Mouse (Mus musculus) kidney, adult 18-20 months (tissue): ENCODE data around the gene Zranb1.

Source experiments
- DNase-seq: peaks from one replicate; pipeline ENCODE4 v3.0.0; 2021

The Zranb1 gene

DNA sequence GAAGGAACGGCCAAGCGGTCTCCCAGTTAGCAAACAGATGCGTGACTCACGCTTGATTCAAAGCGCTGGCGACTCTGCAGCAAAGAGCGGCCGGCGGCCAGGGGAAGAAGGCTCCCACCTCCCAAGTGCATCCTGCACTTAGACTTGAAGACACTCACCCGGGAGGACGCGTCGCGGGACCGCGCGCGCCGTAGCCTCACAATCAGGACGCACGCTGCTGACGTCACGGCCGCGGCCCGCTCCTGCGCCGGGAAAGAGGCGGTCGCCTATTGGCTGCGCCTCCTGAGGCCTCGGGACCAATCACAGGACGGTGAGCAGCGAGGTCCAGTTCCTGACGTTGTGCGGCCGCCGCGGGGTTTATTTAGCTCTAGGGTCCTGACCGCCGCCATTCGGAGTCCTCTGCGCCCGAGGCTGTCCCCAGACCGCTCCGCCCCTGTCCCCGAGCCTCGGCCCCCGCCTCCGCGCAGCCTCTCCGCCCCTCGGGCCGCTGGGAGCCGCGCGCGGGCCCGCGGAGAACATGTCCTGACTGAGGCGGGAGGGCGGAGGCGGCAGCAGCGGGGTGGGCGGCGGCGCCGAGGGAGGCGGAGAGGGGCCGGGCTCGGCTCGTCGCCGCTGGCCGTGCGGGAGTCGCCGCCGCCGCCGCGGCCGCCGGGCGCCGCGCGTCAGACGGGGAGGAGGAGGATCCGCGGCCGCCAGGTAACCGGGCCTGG, at the start of gene Zranb1:
TSS of gene Zranb1 (plus strand) at position 293 of the 710 bp plus-strand sequence.
- DNase-seq = peak; percentile 99

DNA sequence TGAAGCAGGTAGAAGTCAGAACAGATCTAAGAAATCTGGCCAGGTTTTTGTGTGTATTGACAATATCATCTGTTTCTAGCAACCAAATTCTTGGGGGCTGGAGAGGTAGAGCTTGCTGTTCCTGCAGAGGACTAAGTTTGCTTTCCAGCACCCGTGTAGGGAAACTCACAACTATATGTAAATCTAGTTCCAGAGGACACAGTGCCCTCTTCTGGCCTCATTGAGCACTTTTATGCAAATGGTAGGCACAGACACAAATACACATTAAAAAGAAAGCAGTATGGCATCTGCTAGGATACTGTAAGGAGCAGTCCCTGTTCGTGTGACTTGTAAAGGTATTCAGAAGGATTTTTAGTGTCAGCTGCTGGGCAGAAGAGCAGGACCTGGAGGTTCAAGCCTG, 48.6 kb upstream of the Zranb1 start:
- no peak for DNase-seq

DNA sequence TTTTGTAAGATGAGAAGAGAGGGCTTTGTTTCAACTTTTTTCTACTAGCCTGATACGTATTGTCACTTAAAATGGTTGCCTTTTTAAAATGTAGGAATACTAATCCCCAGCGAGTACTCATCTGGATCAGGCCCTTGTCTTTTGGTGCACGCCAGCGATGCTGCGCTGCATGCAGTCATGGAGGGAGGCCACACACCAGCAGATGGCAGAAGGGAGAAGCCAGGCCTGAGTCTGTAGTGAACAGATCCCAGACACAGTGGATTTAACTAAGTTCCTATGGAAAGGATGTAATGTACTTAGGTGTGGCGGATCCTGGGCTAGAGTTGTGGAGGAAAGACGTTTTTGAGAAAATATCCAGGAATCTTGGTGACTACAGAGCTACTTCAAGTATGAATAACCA, 46.9 kb upstream of the Zranb1 start:
- DNase-seq = no peak

DNA sequence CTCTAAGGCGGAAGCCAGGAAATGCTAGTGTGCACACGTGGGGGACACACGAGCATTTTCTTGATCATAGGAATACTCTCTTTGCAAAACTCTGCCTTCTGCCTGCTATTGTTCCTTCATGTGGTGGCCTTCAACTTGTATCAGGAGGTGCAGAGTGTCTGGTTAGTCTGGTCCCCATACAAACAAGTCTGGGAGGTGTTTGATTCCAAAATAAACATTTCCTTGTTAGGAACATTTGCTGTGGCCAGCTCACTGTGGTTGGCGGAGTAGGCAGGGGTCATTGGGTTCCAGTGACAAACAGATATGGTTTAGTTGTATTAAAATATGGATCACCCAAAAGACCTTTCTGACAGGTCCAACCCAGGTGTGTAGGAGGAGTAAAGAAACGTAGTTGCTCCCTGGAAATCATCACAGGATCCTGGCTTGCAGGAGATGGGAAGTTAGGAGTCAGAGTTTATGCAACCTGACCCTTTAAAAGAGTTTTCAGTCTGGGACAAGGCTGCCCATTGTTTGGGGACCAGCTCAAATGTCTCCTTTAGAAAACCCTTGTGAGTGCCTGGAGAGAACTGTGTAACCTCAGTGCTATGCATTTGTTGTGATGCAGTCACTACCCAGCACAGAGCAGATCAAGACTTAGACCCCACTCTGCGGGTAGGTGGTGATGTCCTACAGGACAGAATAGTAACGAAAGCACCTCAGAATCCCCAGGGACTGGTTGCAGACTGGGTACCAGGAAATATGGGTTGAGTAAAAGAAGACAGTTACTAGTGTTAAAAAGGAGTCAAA, 43.7 kb upstream of the Zranb1 start:
- no peak for DNase-seq

DNA sequence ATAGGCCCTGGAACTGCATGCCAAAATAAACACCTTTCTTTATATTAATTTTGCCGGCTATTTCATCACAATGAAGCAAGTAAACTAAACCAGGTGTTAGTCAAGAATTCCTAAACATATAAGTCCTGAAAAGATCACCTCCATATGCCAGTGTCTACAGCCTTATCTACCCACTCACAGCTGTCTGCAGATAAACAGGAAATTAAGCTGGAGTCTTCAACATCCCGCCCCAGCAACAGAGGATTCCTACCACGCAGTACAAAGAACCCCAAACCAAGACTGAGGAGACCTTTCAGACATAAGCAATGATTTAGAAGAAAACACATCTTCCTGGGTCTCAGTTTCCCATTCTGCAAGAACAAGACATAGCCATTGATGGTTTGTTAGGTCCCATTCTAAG, 42.9 kb upstream of the Zranb1 start:
- DNase-seq = no peak

DNA sequence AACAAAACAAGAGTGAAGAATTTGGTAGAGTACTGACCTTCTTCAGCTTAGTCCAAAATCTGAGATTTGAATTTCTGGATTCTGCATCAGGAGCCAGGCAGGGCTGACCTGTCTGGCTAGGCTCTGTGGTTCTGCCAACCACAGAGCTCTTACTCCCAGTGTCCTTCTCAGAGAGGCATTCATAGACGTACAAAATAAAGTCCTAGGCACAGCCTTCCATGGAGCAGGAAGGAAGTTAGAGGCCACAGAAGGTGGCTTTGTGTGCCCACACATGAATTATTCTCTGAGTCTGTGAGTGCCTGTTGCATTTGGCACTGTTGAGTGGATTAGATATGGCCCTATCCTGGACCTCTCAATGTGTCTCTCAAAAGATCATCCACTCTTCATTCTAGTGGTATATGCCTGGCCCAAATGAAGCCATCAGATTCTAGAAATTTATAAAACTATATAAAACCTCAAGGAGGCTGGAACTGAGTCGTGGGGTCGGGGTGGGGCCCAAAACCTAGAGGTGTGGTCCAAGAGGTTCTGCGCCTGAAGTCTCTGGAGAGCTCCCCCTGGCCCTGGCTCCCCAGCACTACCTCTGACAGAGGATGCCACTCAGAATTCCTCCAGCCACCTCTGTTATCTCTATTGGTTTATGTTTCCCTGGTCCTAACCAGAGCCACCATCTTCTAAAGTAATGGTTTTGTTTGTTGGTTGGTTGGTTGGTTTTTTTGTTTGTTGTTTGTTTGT, 42.3 kb upstream of the Zranb1 start:
- DNase-seq = no peak

DNA sequence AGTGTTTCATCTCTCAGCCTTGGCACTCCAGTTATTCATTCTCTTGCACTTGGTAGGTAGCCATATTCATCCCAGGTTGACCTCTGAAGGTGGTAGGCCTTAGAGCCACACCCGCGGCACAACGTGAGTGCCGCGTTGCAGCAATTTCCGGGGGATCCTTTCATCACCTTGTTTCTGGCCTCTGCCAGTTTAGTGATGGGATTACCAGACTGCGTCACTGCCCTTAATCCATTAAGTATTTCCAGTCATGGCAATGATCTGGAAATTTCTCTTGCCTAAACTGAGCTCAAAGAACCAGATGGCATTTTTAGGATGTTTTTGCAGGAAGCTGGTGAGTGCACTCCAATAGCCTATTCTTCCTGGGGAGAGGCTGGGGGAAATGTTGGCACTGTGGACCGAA, 41.3 kb upstream of the Zranb1 start:
- DNase-seq = no peak

DNA sequence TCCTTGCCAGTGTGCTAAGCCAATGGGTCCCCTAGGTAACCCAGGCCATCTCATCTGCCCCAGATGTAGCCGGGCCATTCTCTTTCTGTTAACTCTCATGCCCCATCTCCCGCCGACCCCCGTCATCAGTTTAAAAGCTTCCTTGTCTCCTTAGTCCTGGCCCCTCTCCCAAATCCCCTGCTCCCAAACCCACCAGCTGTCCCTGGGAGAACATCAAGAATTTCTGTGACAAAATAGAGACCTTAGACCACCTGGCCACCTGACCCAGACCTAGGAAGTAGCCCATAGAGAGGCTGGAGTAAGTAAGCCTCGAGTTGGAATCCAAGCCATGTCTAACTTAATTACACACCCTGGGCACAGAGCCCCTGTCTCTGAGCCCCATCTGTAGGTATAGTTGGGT, 40.7 kb upstream of the Zranb1 start:
- DNase-seq = no peak

DNA sequence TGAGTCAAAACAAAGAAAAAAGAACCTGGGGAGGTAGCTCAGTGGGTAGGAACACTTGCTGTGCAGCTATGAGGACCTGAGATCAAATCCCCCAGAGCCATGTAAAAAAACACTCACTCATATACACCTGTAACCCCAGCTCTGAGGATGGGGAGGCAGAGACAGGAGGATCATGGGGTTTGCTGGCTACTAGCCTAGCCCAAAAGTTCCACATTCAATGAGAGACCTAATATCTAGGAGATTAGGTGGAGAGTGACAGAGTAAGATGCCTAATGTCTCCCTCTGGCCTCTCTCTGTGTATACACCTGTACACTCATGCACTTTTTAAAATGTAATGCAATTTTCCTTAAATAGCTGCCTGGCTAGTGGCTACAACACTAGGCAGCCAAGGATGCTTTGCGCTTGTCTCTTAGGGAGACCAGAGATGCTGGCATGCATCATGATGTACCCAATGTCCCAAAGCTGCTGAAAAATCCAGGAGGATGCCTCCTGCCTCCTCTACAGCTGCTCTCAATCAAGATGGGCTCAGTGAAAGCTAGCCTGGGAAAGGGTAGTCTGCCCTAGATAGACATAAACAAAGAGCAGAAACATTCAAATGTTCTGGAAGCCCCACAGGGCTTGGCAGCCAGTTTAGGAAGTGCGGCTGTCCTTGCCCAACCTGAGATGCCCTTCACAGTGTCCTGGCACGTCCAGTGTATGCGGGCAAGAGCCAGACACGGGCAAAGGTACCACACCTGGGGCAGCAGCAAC, 39.2 kb upstream of the Zranb1 start:
- peak; percentile 43 for DNase-seq

DNA sequence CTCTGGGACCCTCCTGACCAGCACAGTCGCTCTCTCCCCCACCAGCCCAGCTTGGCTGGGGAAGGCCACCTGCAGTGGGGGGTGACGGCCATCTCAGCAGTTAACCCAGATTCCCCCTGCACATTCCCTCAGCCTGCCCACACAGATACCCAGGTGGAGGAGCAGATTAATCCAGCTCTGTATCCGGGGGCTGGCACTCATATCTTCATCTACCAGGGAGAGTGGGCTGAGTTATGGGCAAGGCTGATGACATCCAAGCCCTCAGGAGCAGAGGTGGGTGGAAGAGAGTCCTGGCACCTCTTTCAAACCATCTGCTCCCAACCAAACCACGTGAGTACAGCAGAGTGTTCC, 38.7 kb upstream of the Zranb1 start:
- DNase-seq = no peak

DNA sequence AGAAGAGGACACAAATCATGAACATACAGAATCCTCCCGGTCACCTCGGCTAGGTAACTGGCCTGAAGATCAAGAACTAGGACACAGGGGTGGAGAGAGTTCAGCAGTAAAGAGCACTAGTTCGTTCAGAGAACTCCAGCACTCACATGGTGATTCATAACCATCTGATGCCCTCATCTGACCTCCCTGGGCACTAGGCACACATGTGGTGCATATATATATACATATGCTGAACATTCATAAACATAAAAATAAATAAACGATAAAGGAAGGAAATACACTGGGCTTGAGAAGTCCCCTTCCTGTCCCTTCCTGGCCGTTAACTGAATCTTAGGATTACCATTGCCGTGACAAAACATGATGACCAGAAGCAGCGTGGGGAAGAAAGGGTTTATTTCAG, 38.1 kb upstream of the Zranb1 start:
- DNase-seq = no peak

DNA sequence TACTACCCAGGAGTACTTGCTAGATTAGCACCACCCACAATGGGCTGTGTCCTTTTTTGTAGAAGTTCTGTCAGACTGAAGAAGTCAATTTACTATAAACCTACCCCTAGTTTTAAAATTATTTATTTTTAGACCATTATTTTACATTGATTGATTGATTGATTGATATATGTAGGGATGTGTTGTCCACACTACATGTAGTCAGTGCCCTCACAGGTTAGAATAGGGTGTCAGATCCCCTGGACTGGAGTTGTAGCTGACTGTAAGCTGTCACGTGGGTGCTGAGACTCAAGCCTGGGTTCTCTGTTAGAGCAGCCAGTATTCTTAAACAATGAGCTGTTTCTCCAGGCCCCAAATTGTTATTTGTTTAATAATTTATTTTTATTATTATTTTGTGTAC, 37.6 kb upstream of the Zranb1 start:
- no peak for DNase-seq

DNA sequence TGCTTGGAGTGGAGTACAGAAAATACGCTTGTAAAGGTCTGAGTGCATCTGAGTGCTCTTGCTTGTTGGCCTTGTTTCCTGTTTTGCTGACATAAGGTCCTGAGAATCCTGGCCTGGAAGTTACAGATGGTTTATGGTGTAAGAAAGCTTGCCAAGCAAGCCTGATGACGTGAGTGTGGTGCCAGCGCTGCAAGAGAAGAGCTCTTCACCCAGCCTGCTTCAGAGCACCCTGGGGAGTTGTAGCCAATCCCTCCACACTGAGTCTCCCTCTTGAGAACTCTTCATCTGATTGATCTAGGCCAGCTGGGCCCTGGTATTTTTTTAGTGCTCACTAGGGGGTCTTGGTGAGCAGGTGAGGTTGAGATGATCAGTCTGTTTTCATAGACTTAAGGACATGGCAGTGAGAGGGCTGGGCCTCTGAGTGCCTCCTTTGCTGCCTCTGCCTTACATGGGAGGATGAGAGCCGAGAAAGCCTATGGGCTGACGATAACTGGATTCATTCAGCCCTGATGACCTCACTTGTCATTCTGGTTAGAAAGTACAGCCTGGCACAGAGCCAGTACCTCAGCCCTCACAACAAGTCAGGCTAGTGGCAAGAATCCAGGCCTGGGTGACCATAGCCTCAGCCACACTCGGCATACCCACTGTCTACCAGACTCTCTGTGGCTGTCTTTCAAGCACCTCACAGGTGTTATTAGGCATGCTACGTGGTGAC, 35.9 kb upstream of the Zranb1 start:
- DNase-seq = no peak

DNA sequence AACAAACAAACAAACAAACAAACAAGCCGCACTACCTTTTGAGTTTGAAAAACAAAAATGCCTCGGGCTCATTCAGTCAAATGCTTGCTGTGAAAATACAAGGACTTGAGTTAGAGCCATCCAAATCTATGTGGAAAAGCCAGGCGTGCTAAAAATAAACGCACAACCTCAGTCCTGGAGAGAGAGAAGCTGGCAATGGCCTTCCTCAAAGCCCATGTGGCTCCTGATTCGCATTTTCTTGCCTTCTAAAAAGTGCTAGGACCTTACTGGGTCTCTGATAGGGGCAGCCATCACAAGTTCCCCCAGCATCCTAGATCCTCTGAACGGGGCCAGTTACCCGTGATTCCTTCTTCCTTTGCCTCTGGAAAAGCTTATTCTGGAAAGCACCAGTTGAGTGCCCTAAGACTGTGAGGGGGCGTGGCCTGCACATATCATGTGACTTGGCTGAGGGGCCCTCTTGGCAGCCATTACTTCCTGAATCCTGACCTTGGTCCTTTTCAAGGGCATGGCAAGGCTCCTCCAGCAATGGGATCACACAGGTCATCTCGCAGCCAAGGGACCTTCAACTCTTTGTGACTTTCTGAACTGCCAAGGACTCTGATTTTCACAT, 34.6 kb upstream of the Zranb1 start:
- DNase-seq = peak; percentile 51

DNA sequence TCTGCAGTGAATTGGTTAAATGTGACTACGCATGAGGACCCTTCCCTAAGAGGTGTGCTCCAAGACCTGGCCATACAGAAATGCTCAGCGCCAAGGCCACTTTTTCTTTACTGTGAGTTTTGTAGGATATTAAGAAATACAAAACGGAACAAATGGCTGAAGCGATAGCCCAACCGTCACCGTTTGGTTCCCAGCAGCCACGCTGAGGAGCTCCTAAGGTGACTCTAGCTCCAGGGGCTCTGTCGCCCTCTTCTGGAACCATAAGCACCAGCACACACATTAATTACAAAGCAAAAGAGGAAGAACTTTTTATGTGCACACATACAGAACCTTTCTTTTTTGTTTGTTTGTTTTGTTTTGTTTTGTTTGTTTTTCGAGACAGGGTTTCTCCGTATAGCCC, 33.7 kb upstream of the Zranb1 start:
- DNase-seq = no peak

DNA sequence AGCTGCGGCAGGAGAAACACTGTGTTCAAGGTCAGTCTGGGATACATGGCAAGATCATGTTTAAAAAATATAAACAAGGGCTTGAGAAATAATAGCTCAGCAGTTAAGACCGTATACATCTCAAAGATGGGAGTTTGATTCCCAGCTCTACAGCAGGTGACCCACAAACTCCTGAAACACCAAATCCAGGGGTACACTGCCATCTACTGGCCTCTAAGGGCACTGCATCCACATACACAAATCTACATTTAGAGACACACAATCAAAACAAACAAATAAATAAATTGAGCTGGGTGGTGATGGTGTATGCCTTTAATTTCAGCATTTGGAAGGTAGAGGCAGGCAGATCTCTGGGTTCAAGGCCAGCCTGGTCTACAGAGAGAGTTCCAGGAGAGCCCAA, 32.7 kb upstream of the Zranb1 start:
- no peak for DNase-seq

DNA sequence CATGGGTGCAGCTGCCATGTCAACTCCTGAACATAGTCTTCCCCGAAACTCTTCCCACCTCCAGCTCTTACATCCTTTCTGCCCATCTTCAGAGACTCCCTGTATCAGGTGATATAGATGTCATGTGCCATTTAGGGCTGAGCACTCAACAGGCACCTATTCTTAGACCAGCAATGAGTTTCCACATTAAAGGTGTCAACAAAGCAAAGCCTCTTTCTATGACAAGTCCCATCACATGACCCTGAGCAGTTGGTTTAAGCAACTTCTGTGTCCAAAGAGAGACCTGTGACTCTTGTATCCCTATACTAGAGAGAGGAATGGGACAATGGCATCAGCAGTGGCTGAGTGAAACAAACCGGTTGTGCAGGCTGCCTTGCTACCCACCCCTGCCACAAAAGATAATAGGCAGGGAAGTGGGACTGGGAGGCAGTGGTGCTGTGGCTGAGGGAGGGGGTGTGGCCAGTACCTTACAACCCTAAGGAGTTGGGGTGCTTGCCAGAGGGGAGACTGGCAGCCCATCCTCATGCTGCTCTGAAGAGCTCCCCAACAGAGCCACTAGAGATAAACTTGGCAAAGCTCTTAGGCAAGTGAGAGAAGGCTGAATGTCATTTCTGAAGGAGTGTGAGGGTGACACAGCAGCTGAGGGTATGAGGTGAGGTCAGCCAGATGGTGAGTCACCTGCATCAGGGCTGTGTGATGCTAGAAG, 30.0 kb upstream of the Zranb1 start:
- no peak for DNase-seq

DNA sequence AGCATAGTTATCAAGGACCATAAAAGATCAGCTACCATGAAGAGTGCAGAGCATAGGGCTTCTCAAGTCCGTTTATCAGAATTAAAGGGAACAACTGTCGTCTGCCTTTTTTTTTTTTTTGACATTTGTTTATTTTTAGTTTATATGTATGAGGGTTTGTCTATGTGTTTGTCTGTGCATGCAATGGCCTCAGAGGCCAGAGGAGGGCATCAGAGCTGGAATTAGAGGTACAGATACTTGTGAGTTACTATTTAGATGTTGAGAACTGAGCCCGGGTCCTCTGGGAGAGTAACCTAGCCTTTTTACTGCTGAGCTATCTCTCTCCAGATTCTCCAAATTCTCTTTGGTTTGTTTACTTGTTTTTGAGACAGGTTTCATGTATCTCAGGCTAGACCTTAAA, 27.1 kb upstream of the Zranb1 start:
- DNase-seq = no peak

DNA sequence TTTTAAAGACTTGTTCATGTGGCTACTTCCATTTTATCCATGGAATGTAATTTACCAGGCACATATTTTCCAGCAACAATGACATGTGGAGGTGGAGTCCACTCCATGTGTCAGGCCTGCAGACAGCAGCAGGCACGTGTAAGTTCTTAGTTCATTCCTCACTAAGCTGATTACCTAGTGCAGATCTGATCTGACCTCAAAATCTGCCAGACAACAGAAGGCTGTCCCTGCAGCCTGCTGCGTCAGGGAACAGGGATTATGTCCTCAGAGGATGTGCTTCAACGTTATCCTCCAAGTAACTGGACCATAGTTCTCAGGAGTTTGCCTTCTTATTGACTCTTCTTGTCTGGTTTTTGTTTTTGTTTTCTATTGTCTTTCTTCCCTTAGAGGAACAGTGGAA, 9.0 kb upstream of the Zranb1 start:
- DNase-seq = no peak

DNA sequence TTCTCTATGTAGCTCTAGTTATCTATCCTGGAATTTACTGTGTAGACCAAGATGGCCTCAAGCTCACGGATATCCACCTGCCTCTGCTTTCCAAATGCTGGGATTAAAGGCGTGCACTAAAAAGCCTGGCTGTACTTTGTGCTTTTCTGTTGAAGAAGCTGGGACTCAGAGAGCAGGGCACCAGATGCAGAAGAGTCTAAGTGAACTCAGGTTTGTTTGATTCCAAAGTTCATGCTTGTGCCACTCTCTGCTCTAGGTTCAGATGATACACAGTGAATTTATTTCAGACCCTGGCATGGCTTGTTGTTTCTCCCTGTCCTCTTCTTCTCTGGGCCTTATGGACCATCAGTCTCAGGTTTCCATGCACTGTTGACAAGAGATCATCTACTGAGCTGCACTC, 5.7 kb upstream of the Zranb1 start:
- peak; percentile 13 for DNase-seq

DNA sequence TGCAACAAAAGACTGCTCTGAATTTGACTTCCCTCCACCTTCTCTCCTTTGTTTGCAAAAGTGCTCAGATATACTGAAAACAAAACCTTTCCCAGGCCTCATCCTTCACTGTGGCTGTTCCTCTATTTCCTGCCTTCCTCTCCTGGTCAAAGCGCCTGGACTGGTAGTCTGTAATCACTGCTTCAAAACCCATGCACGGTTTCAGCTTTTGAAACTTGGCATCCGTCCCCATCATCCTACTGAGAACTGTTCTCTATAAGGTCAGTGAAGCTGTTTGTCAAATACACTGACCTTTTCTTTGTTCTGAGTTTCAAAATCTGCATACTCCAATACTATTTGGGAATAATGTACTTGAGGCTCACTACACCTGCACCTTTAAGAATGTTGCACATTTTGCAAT, 3.7 kb upstream of the Zranb1 start:
- DNase-seq = no peak

DNA sequence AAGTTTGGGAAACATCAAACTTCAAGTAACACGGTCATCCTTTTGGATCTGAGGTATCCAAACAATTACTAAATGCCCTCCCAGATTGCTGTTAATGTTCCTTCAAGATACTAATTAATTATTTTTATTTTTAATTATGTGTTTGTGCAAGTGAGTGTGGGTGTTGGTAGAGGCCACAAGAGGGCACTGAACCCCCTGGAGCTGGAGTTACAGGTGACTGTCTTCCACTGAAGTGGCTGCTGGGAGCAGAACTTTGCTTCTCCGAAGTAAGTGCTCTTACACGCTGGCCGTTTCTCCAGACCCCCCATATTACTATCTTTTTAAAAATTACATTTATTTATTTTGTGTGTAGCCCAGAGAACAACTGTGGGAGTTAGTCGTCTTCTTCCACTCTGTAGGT, 887 bp upstream of the Zranb1 start:
- no peak for DNase-seq
